Mouse (Mus musculus): ENCODE results near the gene Gm8890.
"Not testable (repeated sequence)": the region's sequence is repeated elsewhere in the genome, so short reads cannot be mapped to it uniquely, and the experiment has no call there.

The Gm8890 gene

GRCm38 (mm10) chr5:11255733-11256132 lies at the start of gene Gm8890:
Gene Gm8890 (plus strand): TSS chr5:11256033.
- DNase-seq (ENCODE audit: low spot score in 2 of 2): not testable (repeated sequence)

GRCm38 (mm10) chr5:11256221-11256620 lies 388 bp downstream of the Gm8890 start:
- not testable (repeated sequence) for DNase-seq (ENCODE audit: low spot score in 2 of 2)

All from frontal cortex, postnatal 10 days (tissue).